Mouse (Mus musculus) myocyte (in vitro differentiated cells): ENCODE measurements around the gene Cdc37. TPM values are rescaled to one million over a fixed set of nuclear protein-coding genes. Genes with fewer than 3 reads are reported as not detected.

Experiments used
- H3K27me3 ChIP-seq: one replicate; pipeline ENCODE4 v1.6.1; 2011; ENCODE audit not compliant: control insufficient read depth, insufficient read depth, insufficient read length
- H3K36me3 ChIP-seq: one replicate; pipeline ENCODE4 v1.6.1; 2011; ENCODE audit not compliant: control insufficient read depth, insufficient read depth
- H3K4me2 ChIP-seq: one replicate; pipeline ENCODE4 v1.6.1; 2011; ENCODE audit warnings: low read depth, control low read depth
- H3K4me3 ChIP-seq: one replicate; pipeline ENCODE4 v1.5.1; 2011; ENCODE audit warnings: mild to moderate bottlenecking, control low read depth, moderate library complexity
- H3K79me2 ChIP-seq: one replicate; pipeline ENCODE4 v1.6.1; 2011; ENCODE audit not compliant: control insufficient read depth, insufficient read depth
- H3ac ChIP-seq: one replicate; pipeline ENCODE4 v1.6.1; 2011; ENCODE audit not compliant: control insufficient read depth, insufficient read length
- CEBPB ChIP-seq: IDR thresholded peaks from 2 replicates; pipeline ENCODE4 v1.6.1; 2011; ENCODE audit warnings: mild to moderate bottlenecking, moderate library complexity; ENCODE audit not compliant: poor library complexity, insufficient read depth, severe bottlenecking
- E2F4 ChIP-seq: IDR thresholded peaks from one replicate; pipeline ENCODE4 v1.6.1; 2011; ENCODE audit warnings: mild to moderate bottlenecking, control low read depth, moderate library complexity; ENCODE audit not compliant: insufficient read depth
- MAX ChIP-seq: IDR thresholded peaks from one replicate; pipeline ENCODE4 v1.6.1; 2011; ENCODE audit warnings: low read depth, mild to moderate bottlenecking, control low read depth
- MYOD1 ChIP-seq, 3 experiments: IDR thresholded peaks; one replicate each; pipeline ENCODE4 v1.6.1; 2011; ENCODE audit warnings: control low read depth in 2 of 3, low read depth in 2 of 3, mild to moderate bottlenecking in 2 of 3, moderate library complexity in 1 of 3; ENCODE audit not compliant: insufficient read length in 2 of 3, control insufficient read depth in 1 of 3
- MYOG ChIP-seq, 3 experiments: IDR thresholded peaks; one replicate each; pipeline ENCODE4 v1.6.1; 2011; ENCODE audit warnings: control low read depth in 2 of 3, low read depth in 2 of 3, mild to moderate bottlenecking in 2 of 3; ENCODE audit not compliant: insufficient read length in 2 of 3, control insufficient read depth in 1 of 3, insufficient read depth in 1 of 3
- POLR2A ChIP-seq: IDR thresholded peaks from one replicate; pipeline ENCODE4 v1.6.1; 2011; ENCODE audit warnings: low read depth, mild to moderate bottlenecking, control low read depth, moderate library complexity; ENCODE audit not compliant: insufficient read length
- POLR2AphosphoS2 ChIP-seq: IDR thresholded peaks from one replicate; pipeline ENCODE4 v1.6.1; 2011; ENCODE audit warnings: low read depth, control low read depth; ENCODE audit not compliant: insufficient read length
- REST ChIP-seq: IDR thresholded peaks from one replicate; pipeline ENCODE4 v1.6.1; 2011; ENCODE audit warnings: mild to moderate bottlenecking, control low read depth, moderate library complexity; ENCODE audit not compliant: insufficient read depth, insufficient read length
- SRF ChIP-seq: IDR thresholded peaks from one replicate; pipeline ENCODE4 v1.6.1; 2011; ENCODE audit warnings: low read depth; ENCODE audit not compliant: control insufficient read depth, insufficient read length
- TCF12 ChIP-seq: IDR thresholded peaks from one replicate; pipeline ENCODE4 v1.6.1; 2011; ENCODE audit warnings: mild to moderate bottlenecking, control low read depth; ENCODE audit not compliant: poor library complexity, insufficient read depth, severe bottlenecking
- TCF3 ChIP-seq: IDR thresholded peaks from one replicate; pipeline ENCODE4 v1.6.1; 2011; ENCODE audit warnings: low read depth, control low read depth; ENCODE audit not compliant: insufficient read length
- USF1 ChIP-seq: IDR thresholded peaks from one replicate; pipeline ENCODE4 v1.6.1; 2011; ENCODE audit warnings: low read depth, mild to moderate bottlenecking, control low read depth, moderate library complexity
- polyA plus RNA-seq: library from polyadenylated mRNA; unstranded; fragments of >200 nt; fragmentation: generic; extraction: Trizol; gene quantifications from one replicate; pipeline ENCODE4 v1.2.1, GENCODE M21; 2012; ENCODE audit warnings: missing spikeins

Cdc37 gene
- polyA plus RNA-seq, 1 experiment: 288 TPM

- H3K4me2 ChIP-seq: no peak overlapping the region
- H3K4me3 ChIP-seq: no peak overlapping the region
- no peak overlapping the region for H3ac ChIP-seq
- peaks cover 6% of the 10 kb centered on the region for H3K36me3 ChIP-seq
- TF ChIP-seq MAX: no peak
- TF ChIP-seq USF1: no peak
- TF ChIP-seq TCF3: no peak
- no peak for TF ChIP-seq POLR2AphosphoS2
- no peak for TF ChIP-seq CEBPB
- TF ChIP-seq MYOD1 (IDR thresholded peaks at IDR 0.05; ENCODE audit: control insufficient read depth in 1 of 3, insufficient read length in 2 of 3, low read depth in 2 of 3): no peak
- TF ChIP-seq E2F4: no peak
- TF ChIP-seq SRF: no peak
- TF ChIP-seq MYOG (IDR thresholded peaks at IDR 0.05; ENCODE audit: control insufficient read depth in 1 of 3, insufficient read depth in 1 of 3, insufficient read length in 2 of 3, low read depth in 2 of 3): no peak
- no peak for TF ChIP-seq REST
- no peak for TF ChIP-seq POLR2A
- no peak for TF ChIP-seq TCF12
- no peaks in the 10 kb centered on the region for H3K27me3 ChIP-seq
- no peaks in the 10 kb centered on the region for H3K79me2 ChIP-seq
These were observed 13.4 kb downstream of the Cdc37 start for GRCm38 (mm10) chr9:21136401-21136800.

DNA sequence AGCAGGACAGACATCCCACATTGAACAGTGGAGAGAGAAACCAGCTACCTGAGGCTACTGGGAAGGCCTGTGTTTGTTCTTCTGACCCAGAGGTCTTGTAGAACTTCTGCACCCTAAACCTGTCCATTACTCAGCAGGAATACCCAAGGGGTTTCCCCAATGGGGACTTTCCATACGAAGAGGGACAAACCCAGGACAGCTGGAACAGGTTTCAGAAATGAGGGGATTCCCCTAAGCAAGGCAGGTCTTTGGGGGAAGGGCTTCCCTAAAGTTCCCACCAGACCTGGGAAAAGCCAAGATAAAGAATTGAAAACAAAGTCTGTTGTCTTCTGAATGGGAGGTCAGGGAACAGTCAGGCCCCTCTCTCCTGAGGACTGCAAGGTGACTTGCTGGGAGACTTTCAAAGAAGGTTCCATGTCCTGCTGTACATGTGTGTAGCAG is 13.8 kb downstream of the Cdc37 start:
- H3K27me3 ChIP-seq: no peaks in the 10 kb centered on the region
- no peak overlapping the region for H3ac ChIP-seq
- peaks cover 4% of the 10 kb centered on the region for H3K36me3 ChIP-seq
- TF ChIP-seq TCF12: no peak
- TF ChIP-seq USF1: no peak
- no peak for TF ChIP-seq TCF3
- TF ChIP-seq MYOD1 (IDR thresholded peaks at IDR 0.05; ENCODE audit: control insufficient read depth in 1 of 3, insufficient read length in 2 of 3, low read depth in 2 of 3): no peak
- TF ChIP-seq REST: no peak
- TF ChIP-seq MYOG (IDR thresholded peaks at IDR 0.05; ENCODE audit: control insufficient read depth in 1 of 3, insufficient read depth in 1 of 3, insufficient read length in 2 of 3, low read depth in 2 of 3): no peak
- no peak for TF ChIP-seq SRF
- TF ChIP-seq CEBPB: no peak
- no peak for TF ChIP-seq POLR2AphosphoS2
- no peak for TF ChIP-seq POLR2A
- TF ChIP-seq MAX: no peak
- TF ChIP-seq E2F4: no peak
- H3K4me2 ChIP-seq: no peak overlapping the region
- no peak overlapping the region for H3K4me3 ChIP-seq
- H3K79me2 ChIP-seq: no peaks in the 10 kb centered on the region

GRCm38 (mm10) chr9:21135329-21135890 is 14.4 kb downstream of the Cdc37 start:
- Histone ChIP-seq H3K36me3 (peaks cover 4% of the 10 kb centered on the region), H3K4me3 (no peak overlapping the region), H3ac (no peak overlapping the region), H3K27me3 (no peaks in the 10 kb centered on the region), H3K79me2 (no peaks in the 10 kb centered on the region), H3K4me2 (peak overlapping the region; percentile 71)
- TF ChIP-seq CEBPB: no peak
- no peak for TF ChIP-seq MYOD1 (IDR thresholded peaks at IDR 0.05; ENCODE audit: control insufficient read depth in 1 of 3, insufficient read length in 2 of 3, low read depth in 2 of 3)
- TF ChIP-seq MAX: no peak
- no peak for TF ChIP-seq POLR2A
- no peak for TF ChIP-seq MYOG (IDR thresholded peaks at IDR 0.05; ENCODE audit: control insufficient read depth in 1 of 3, insufficient read depth in 1 of 3, insufficient read length in 2 of 3, low read depth in 2 of 3)
- no peak for TF ChIP-seq REST
- TF ChIP-seq TCF12: no peak
- no peak for TF ChIP-seq SRF
- TF ChIP-seq E2F4: no peak
- TF ChIP-seq POLR2AphosphoS2: no peak

- H3ac ChIP-seq: no peak overlapping the region
- H3K36me3 ChIP-seq: peaks cover 4% of the 10 kb centered on the region
- H3K79me2 ChIP-seq: no peaks in the 10 kb centered on the region
- H3K27me3 ChIP-seq: no peaks in the 10 kb centered on the region
- peak overlapping the region; percentile 71 for H3K4me2 ChIP-seq
- TF ChIP-seq MYOD1 (IDR thresholded peaks at IDR 0.05; ENCODE audit: control insufficient read depth in 1 of 3, insufficient read length in 2 of 3, low read depth in 2 of 3) (peak in 2 of 3 experiments; percentile 32 to 65), MYOG (IDR thresholded peaks at IDR 0.05; ENCODE audit: control insufficient read depth in 1 of 3, insufficient read depth in 1 of 3, insufficient read length in 2 of 3, low read depth in 2 of 3) (peak in 1 of 3 experiments; percentile 56), TCF12 (no peak)
- H3K4me3 ChIP-seq: no peak overlapping the region
These were observed 15.0 kb downstream of the Cdc37 start for GRCm38 (mm10) chr9:21134595-21135328.
